Mouse (Mus musculus): Measurements from ENCODE around the gene Mef2c. TPM values are rescaled to one million over a fixed set of nuclear protein-coding genes. Genes with fewer than 3 reads are reported as not detected.

The Mef2c gene
- polyA plus RNA-seq, 1 experiment from 2014 or later = 69.9 TPM

DNA sequence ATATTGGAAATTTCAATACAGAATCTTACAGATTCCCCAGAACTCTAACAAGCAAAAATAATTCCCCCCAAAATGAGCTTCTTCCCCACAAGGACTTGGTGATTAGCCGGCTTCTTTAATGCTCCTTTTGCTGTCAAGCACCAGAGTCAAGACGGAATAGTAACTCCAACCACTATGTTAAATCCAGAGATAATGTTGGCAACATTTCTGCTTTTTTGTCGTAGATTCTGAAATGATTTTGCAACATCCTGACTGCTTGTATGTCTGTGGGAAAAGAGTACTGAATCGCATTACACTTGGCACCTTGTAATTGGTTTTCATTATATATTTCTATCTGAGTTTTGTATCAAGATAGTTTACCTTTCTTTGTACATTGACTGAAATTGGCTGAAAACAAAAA is 120.8 kb downstream of the Mef2c start:
- no peak for ATAC-seq (ENCODE audit: insufficient number of reproducible peaks, insufficient read depth, low FRiP score, low TSS enrichment)
- Histone ChIP-seq H3K36me3 (no peaks in the 10 kb centered on the region), H3K4me3 (no peak overlapping the region), H3K27me3 (no peaks in the 10 kb centered on the region), H3K9ac (no peak overlapping the region), H3K9me3 (no peaks in the 10 kb centered on the region), H3K4me2 (replicated peaks) (no peak overlapping the region), H3K4me1 (no peaks in the 10 kb centered on the region), H3K27ac (no peak overlapping the region)
- WGBS = 92% methylated on average over 4 of the region's 4 CpGs

DNA sequence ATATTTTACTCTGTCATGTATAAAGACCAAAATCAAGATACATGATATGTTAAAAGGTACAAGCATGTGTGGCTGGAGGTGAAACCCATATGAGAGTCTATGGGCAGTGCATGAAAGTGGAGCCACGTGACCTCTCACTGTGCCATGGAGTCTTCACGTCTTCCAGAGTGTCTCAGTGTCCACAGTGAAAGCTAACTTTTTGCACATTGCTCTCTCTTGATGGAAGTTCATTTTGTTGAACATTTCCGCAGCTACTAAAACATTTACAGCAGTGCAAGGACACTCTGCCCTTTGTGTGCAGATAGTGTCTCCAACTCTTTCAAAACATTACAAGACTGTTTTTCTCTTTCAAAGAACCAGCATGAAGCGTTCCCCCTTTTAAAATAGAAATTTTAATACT is 123.6 kb downstream of the Mef2c start:
- no peaks in the 10 kb centered on the region for H3K36me3 ChIP-seq
- 88% methylated on average over 4 of the region's 4 CpGs for WGBS

DNA sequence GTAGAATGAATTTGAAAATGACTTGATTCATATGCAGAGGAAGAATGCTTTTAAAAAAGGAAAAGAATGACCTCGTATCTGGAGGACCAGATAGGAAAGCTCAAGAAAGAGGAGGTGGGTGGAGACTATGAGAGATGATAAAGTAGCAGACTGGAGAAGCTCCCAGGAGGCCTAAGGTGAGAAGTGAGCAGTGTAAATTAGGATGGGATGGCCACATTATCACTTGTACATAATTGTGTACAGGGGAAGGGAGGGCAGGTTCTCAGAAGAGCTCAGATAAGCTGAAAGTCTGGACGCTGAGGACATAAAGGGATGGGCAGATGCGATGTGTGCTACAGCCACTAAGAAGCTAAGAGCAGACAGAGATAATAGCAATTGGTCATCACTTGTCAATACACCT is 124.3 kb downstream of the Mef2c start:
- ATAC-seq (ENCODE audit: insufficient number of reproducible peaks, insufficient read depth, low FRiP score, low TSS enrichment) = no peak

More for the DNA sequence above, 123.6 kb downstream of the Mef2c start:
- no peak for ATAC-seq (ENCODE audit: insufficient number of reproducible peaks, insufficient read depth, low FRiP score, low TSS enrichment)
- Histone ChIP-seq H3K4me2 (replicated peaks) (no peak overlapping the region), H3K4me3 (no peak overlapping the region), H3K27me3 (no peaks in the 10 kb centered on the region), H3K9me3 (no peaks in the 10 kb centered on the region), H3K4me1 (no peaks in the 10 kb centered on the region), H3K27ac (no peak overlapping the region), H3K9ac (no peak overlapping the region)

DNA sequence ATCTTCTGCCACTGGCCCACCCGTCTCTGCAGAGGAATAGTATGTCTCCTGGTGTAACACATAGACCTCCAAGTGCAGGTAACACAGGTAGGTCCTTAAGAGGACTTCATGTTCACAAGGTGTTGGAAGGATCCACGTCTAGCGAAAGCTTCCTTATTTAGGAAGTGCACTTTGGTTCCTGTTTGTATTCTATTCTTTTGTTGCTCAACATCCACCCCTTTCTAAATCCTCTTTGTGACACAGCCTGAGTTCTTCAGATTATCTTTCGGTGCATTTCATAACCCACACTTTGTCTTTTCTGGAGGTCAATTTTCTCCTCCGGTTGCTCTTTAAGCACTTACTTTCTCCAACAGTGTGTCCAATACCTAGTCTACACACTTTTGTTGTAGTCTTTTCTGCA is 129.3 kb downstream of the Mef2c start:
- 87% methylated on average over 5 of the region's 5 CpGs for WGBS
- Histone ChIP-seq H3K4me2 (replicated peaks) (no peak overlapping the region), H3K9me3 (no peaks in the 10 kb centered on the region), H3K9ac (no peak overlapping the region), H3K4me3 (no peak overlapping the region), H3K36me3 (0 out of 2 replicates have a peak, but pooled peaks cover 3% of the 10 kb centered on the region), H3K4me1 (no peaks in the 10 kb centered on the region), H3K27ac (no peak overlapping the region), H3K27me3 (no peaks in the 10 kb centered on the region)
- no peak for ATAC-seq (ENCODE audit: insufficient number of reproducible peaks, insufficient read depth, low FRiP score, low TSS enrichment)

More for the DNA sequence above, 124.3 kb downstream of the Mef2c start:
- Histone ChIP-seq H3K4me1 (no peaks in the 10 kb centered on the region), H3K4me3 (no peak overlapping the region), H3K4me2 (replicated peaks) (no peak overlapping the region), H3K27me3 (no peaks in the 10 kb centered on the region), H3K9me3 (no peaks in the 10 kb centered on the region), H3K36me3 (0 out of 2 replicates have a peak, but pooled peaks cover 3% of the 10 kb centered on the region), H3K9ac (no peak overlapping the region), H3K27ac (no peak overlapping the region)
- WGBS = 88% methylated on average over 3 of the region's 3 CpGs

DNA sequence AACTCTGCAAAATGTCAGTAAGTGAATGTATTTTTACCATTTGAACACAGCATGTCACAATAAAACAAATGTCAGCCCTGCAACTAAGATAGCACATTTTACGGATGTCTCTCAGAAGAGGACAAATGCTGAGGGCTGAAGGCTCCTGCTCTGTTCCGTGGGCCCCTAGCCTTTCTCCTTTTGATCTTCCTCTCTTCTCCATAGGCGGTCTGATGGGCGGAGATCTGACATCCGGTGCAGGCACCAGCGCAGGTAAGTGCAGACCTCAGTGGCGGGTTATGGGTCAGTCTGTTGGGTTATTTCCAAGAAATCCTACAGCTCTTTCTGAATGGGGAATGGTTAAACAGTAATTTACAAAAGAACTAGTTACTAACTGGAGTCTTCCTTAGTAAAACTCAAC is 131.4 kb downstream of the Mef2c start:
- no peak overlapping the region for H3K4me2 ChIP-seq (replicated peaks)
- H3K27me3 ChIP-seq = no peaks in the 10 kb centered on the region
- H3K4me3 ChIP-seq = no peak overlapping the region
- WGBS = 64% methylated on average over 7 of the region's 7 CpGs
- H3K9me3 ChIP-seq = no peaks in the 10 kb centered on the region
- no peak for ATAC-seq (ENCODE audit: insufficient number of reproducible peaks, insufficient read depth, low FRiP score, low TSS enrichment)
- H3K27ac ChIP-seq = no peak overlapping the region
- H3K36me3 ChIP-seq = 0 out of 2 replicates have a peak, but pooled peaks cover 3% of the 10 kb centered on the region
- H3K9ac ChIP-seq = no peak overlapping the region
- no peaks in the 10 kb centered on the region for H3K4me1 ChIP-seq

DNA sequence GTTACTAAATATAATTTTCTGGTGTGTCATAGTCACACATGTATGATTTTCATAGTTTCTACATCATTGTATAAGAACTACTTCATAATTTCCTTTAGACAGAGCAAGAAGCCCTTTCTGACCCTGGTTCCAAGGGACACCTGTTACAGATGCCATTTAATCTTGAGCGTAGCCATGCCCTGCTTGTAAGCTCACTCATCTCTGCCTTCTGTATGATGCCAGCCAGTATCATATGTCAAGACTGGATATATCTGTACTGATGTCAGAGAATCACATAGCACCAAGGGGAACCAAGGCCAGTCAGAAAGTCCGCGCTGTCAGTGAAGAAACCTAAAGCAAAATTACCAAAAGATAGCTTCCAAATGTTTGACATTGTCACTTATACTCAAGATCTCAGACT is 133.8 kb downstream of the Mef2c start:
- Histone ChIP-seq H3K9me3 (no peaks in the 10 kb centered on the region), H3K27ac (no peak overlapping the region), H3K9ac (no peak overlapping the region), H3K4me1 (no peaks in the 10 kb centered on the region), H3K4me3 (no peak overlapping the region), H3K4me2 (replicated peaks) (no peak overlapping the region), H3K27me3 (no peaks in the 10 kb centered on the region), H3K36me3 (0 out of 2 replicates have a peak, but pooled peaks cover 3% of the 10 kb centered on the region)
- 92% methylated on average over 3 of the region's 3 CpGs for WGBS
- ATAC-seq (ENCODE audit: insufficient number of reproducible peaks, insufficient read depth, low FRiP score, low TSS enrichment) = no peak

DNA sequence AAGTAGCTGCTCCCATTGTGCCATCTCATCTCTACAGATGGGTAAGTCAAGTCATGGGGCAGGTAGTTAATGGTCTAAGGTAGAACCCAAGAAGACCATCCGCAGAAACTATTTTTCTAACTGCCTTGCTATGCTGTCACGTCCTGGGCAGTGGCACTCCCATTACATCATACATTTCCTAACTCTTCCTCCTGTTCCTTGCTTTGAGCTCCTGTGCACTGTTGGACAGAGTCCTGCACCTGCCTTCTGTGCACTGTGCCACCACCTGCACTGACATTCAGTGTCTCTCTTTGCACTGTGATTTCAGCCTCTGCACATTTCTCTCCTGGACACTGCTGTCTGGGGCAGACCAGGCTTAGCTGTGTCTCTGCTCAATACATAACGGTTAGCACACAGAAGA is 134.9 kb downstream of the Mef2c start:
- H3K27me3 ChIP-seq = no peaks in the 10 kb centered on the region
- 84% methylated on average over 3 of the region's 3 CpGs for WGBS
- no peaks in the 10 kb centered on the region for H3K4me1 ChIP-seq
- H3K9ac ChIP-seq = no peak overlapping the region
- no peak for ATAC-seq (ENCODE audit: insufficient number of reproducible peaks, insufficient read depth, low FRiP score, low TSS enrichment)
- no peaks in the 10 kb centered on the region for H3K36me3 ChIP-seq
- H3K9me3 ChIP-seq = no peaks in the 10 kb centered on the region
- no peak overlapping the region for H3K4me2 ChIP-seq (replicated peaks)
- no peak overlapping the region for H3K4me3 ChIP-seq
- no peak overlapping the region for H3K27ac ChIP-seq

DNA sequence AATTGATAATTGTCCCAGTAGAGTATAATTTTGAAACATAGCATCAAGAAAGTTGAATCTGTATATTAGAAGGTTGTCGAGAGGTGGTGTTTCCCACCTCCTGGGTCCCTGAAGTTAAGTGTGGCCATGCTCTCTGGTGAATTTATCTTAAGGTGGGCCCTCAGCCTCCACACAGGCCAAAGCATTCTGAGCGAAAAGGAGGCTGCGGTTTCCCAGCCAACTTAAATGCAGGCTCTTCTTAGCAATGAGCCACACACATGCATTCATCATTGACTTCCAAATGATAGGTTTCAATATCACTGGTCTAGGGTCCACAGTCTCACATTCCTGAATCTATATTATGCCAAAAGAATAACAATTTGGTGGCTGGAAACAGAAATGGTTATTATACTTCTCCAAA is 145.2 kb downstream of the Mef2c start:
- WGBS = 76% methylated on average over 3 of the region's 3 CpGs

DNA sequence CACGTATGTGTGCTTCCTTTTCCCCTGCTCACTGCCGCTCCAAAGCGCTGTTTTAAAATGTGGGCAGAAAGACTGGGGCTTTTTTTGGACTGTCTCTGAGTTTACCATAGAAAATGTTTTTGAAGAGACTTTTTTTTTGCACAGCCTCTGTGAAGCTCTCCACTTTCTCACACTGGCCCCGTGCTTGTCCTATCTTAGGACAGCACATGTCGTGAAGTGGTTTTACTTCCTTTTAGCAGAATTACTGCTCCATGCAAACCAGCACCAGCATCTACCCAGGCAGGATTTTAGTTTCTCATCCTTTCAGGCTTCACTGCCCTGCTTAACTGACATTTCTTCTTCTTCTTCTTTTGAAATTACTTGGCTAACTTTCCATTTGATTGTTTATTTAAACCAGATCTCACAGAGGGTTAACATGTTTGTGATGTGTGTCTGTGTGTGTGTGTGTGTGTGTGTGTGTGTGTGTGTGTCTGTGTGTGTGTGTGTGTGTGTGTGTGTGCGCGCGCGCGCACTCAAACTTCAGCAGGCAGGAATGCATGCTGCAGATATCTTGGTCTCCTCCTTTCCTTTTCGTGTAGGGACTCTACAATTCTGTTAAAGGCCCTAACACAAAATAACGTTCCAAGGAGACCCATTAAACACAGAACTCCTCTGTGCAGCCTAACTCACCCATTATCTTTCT is 146.1 kb downstream of the Mef2c start:
- no peak overlapping the region for H3K27ac ChIP-seq
- WGBS = 77% methylated on average over 12 of the region's 12 CpGs

More for the DNA sequence above, 145.2 kb downstream of the Mef2c start:
- Histone ChIP-seq H3K4me3 (no peak overlapping the region), H3K9me3 (no peaks in the 10 kb centered on the region), H3K4me1 (no peaks in the 10 kb centered on the region), H3K4me2 (replicated peaks) (no peak overlapping the region), H3K27me3 (no peaks in the 10 kb centered on the region), H3K36me3 (no peaks in the 10 kb centered on the region), H3K27ac (no peak overlapping the region), H3K9ac (no peak overlapping the region)
- no peak for ATAC-seq (ENCODE audit: insufficient number of reproducible peaks, insufficient read depth, low FRiP score, low TSS enrichment)

DNA sequence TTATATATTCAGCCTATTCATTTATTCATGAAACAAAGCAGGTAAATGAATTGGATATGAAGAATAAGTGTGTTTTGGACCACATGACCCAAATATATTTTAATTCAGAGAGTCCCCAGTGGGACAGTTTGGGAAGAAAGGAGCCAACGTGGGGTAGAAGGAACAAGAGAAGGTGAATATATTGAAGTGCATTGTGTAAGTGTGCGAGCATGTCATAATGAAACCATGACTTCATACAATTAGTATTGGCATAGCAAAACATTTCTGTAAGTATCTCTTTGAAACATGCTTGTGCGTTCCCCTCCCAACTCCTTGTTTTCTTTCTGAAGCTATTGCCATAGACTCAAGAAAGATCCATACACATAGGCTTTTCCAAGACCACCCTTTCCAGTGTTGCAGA is 147.0 kb downstream of the Mef2c start:
- no peak overlapping the region for H3K4me2 ChIP-seq (replicated peaks)
- no peaks in the 10 kb centered on the region for H3K36me3 ChIP-seq
- WGBS = 90% methylated on average over 3 of the region's 3 CpGs
- H3K4me3 ChIP-seq = no peak overlapping the region
- no peak overlapping the region for H3K27ac ChIP-seq
- H3K9ac ChIP-seq = no peak overlapping the region
- no peaks in the 10 kb centered on the region for H3K27me3 ChIP-seq
- H3K4me1 ChIP-seq = no peaks in the 10 kb centered on the region
- H3K9me3 ChIP-seq = no peaks in the 10 kb centered on the region
- ATAC-seq (ENCODE audit: insufficient number of reproducible peaks, insufficient read depth, low FRiP score, low TSS enrichment) = no peak

More for the DNA sequence above, 146.1 kb downstream of the Mef2c start:
- H3K9me3 ChIP-seq = no peaks in the 10 kb centered on the region
- no peaks in the 10 kb centered on the region for H3K27me3 ChIP-seq
- no peak for ATAC-seq (ENCODE audit: insufficient number of reproducible peaks, insufficient read depth, low FRiP score, low TSS enrichment)
- H3K4me1 ChIP-seq = no peaks in the 10 kb centered on the region
- H3K9ac ChIP-seq = no peak overlapping the region
- no peak overlapping the region for H3K4me2 ChIP-seq (replicated peaks)
- no peaks in the 10 kb centered on the region for H3K36me3 ChIP-seq
- H3K4me3 ChIP-seq = no peak overlapping the region

DNA sequence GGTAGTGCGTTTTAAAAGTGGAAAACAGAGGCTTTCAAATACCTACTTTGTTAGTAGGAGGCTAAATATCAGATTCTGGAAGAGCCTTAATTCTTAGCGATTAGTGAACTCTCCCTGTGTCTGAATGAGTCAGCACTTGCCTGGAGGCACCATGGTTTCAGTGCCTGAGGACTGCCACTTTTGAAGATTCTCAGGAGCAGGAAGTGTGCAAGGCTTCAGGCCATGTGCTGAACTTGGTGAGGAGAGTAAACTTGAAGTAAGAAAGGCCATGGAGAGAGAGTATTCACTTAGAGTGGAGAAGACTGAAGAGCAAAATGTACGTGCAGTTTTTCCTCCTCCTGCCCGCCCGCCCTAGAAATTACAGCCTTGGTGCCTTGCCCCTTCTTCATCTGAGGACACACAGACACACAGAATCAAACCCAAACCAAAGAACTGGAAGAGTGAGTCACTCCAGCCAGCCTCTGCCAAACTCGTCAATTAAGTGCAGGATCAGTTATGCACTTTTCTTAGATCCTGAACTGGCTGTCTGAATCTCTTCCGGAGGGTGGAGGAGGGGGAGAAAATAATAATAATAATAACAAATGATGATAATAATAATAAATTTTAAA is 148.2 kb downstream of the Mef2c start:
- Histone ChIP-seq H3K4me3 (no peak overlapping the region), H3K27ac (no peak overlapping the region), H3K4me1 (no peaks in the 10 kb centered on the region), H3K4me2 (replicated peaks) (no peak overlapping the region), H3K9me3 (no peaks in the 10 kb centered on the region), H3K9ac (no peak overlapping the region), H3K36me3 (no peaks in the 10 kb centered on the region), H3K27me3 (no peaks in the 10 kb centered on the region)
- no peak for ATAC-seq (ENCODE audit: insufficient number of reproducible peaks, insufficient read depth, low FRiP score, low TSS enrichment)
- WGBS = 71% methylated on average over 7 of the region's 7 CpGs

DNA sequence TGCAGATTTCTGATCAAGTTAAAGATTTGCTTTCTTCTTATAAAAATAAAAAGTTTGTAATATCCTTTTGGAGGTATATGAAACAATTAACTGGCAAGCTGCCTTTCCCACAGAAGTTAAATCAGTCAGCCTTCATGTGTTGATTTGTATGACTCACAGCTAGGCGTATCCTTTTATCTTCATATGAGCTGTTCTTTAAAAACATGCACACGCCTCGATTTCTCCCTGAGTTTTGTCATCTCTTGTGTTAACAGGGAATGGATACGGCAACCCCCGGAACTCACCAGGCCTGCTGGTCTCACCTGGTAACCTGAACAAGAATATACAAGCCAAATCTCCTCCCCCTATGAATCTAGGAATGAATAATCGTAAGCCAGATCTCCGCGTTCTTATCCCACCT is 148.7 kb downstream of the Mef2c start:
- Histone ChIP-seq H3K27me3 (no peaks in the 10 kb centered on the region), H3K27ac (no peak overlapping the region), H3K36me3 (no peaks in the 10 kb centered on the region), H3K4me3 (no peak overlapping the region), H3K9ac (no peak overlapping the region), H3K4me1 (no peaks in the 10 kb centered on the region), H3K4me2 (replicated peaks) (no peak overlapping the region), H3K9me3 (no peaks in the 10 kb centered on the region)
- ATAC-seq (ENCODE audit: insufficient number of reproducible peaks, insufficient read depth, low FRiP score, low TSS enrichment) = no peak
- WGBS = 88% methylated on average over 8 of the region's 8 CpGs
